ENCODE assay signal across 28 mouse cellular contexts in the genomic region with DNA sequence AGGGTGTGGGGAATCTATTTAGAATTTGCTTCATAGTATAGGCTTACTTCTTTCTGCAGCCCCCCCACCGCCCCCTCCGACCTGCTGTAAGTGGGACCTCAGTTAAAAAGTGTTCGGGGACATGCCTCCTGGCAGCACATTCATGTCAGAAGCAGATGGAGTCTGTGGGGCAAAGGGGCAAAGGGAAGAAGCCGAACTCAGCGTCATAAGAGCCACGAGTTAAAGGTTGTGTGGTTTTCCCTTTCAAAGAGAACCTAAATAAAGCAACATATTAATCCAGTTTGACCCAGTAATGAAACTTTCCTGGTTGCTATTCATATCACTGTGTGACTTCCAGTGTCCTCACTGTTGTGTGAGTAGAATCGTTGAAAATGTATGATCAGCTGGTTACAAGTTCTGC. TPM values are rescaled to one million over a fixed set of nuclear protein-coding genes. Genes with fewer than 3 reads are reported as not detected.
DNase-seq lines count a peak whose midpoint lies in the region; ATAC-seq lines count a peak whose summit lies in the region.
"Had no signal": no experiment of that assay in that cellular context is flagged by ENCODE, and none has a peak within 500 bp of the region (broad histone marks: within the 10 kb centered on the region; RNA-seq: fewer than 3 reads in every experiment).

No protein-coding gene starts in this region.

- no peak overlapping the region for H3K9ac ChIP-seq in kidney, embryonic 14.5 days (ENCODE audit: low read depth, low read length)
- H3K9ac ChIP-seq: embryonic facial prominence, embryonic 13.5 days; embryonic facial prominence, embryonic 15.5 days; forebrain, embryonic 12.5 days had no signal

- 83% methylated on average over 7 of the region's 7 CpGs for WGBS in kidney, embryonic 14.5 days

- peak; percentile 53 for DNase-seq in gastrocnemius, adult 18-20 months (ENCODE audit: low spot score)
- no peak for DNase-seq in gastrocnemius, postnatal 4 days (ENCODE audit: low spot score in 2 of 2)
- peak; percentile 26 for DNase-seq in gastrocnemius, postnatal 25 days
- no peak for DNase-seq in gastrocnemius, postnatal 10 days
- DNase-seq in kidney, postnatal 36 days: peak; percentile 22 to 23
- DNase-seq: adrenal gland, adult 8-10 months; adrenal gland, postnatal 14 days; adrenal gland, postnatal 36 days; B cell, adult 2 months; cerebellum, adult 11-12 months; cerebellum, adult 2 months; cerebellum, adult 9-10 months; cerebellum, postnatal 10 days; cerebellum, postnatal 25 days; embryo, embryonic 11 days had no signal

- no peaks in the 10 kb centered on the region for H3K4me1 ChIP-seq in kidney, embryonic 14.5 days (ENCODE audit: control insufficient read depth, insufficient read depth, low read length)
- H3K4me1 ChIP-seq: embryonic facial prominence, embryonic 13.5 days; embryonic facial prominence, embryonic 15.5 days; forebrain, embryonic 12.5 days had no signal

- no peaks in the 10 kb centered on the region for H3K27me3 ChIP-seq in kidney, embryonic 14.5 days (ENCODE audit: control insufficient read depth, insufficient read depth, low read length)
- H3K27me3 ChIP-seq: CH12.LX; embryonic facial prominence, embryonic 13.5 days; embryonic facial prominence, embryonic 15.5 days; forebrain, embryonic 12.5 days had no signal

- H3K4me3 ChIP-seq in kidney, embryonic 14.5 days (ENCODE audit: low read length): no peak overlapping the region
- H3K4me3 ChIP-seq: embryonic facial prominence, embryonic 13.5 days; embryonic facial prominence, embryonic 15.5 days; erythroblast, embryonic 14.5 days; forebrain, embryonic 10.5 days; forebrain, embryonic 12.5 days had no signal

- ATAC-seq in kidney, embryonic 14.5 days (ENCODE audit: low FRiP score, low TSS enrichment): no peak
- ATAC-seq: activated CD4-positive, CD25-positive, alpha-beta regulatory T cell, adult 4 months; CD4-positive, CD25-positive, alpha-beta regulatory T cell, adult 4 months; forebrain, embryonic 14.5 days; forebrain, embryonic 16.5 days; Patski had no signal

- H3K27ac ChIP-seq in kidney, embryonic 14.5 days (ENCODE audit: low read depth, low read length): no peak overlapping the region
- H3K27ac ChIP-seq: embryonic facial prominence, embryonic 13.5 days; embryonic facial prominence, embryonic 15.5 days; forebrain, embryonic 10.5 days; forebrain, embryonic 12.5 days had no signal

- H3K9me3 ChIP-seq in kidney, embryonic 14.5 days (ENCODE audit: control insufficient read depth, low read length): no peaks in the 10 kb centered on the region
- H3K9me3 ChIP-seq: embryonic facial prominence, embryonic 13.5 days; embryonic facial prominence, embryonic 15.5 days; forebrain, embryonic 10.5 days; forebrain, embryonic 12.5 days; G1E had no signal

- H3K36me3 ChIP-seq in kidney, embryonic 14.5 days (ENCODE audit: control insufficient read depth, insufficient read depth, low read length): no peaks in the 10 kb centered on the region
- H3K36me3 ChIP-seq: embryonic facial prominence, embryonic 13.5 days; embryonic facial prominence, embryonic 15.5 days; forebrain, embryonic 10.5 days; forebrain, embryonic 12.5 days; G1E had no signal

- no peak overlapping the region for H3K4me2 ChIP-seq in kidney, embryonic 14.5 days (replicated peaks; ENCODE audit: low read depth, low read length)
- H3K4me2 ChIP-seq: embryonic facial prominence, embryonic 13.5 days; embryonic facial prominence, embryonic 15.5 days; forebrain, embryonic 12.5 days had no signal

RNA-seq across cellular contexts. Expression of gene Slc9a2, which starts 47.0 kb away (rescaled TPM):
- 10 to 100 TPM; 17.9 to 25.5 TPM for total RNA-seq in gastrocnemius, adult 18-20 months (2021)
- total RNA-seq in gastrocnemius, postnatal 4 days (2021): 10 to 100 TPM; 18.4 to 21.5 TPM
- 10 to 100 TPM; 17.9 to 25.7 TPM for total RNA-seq in gastrocnemius, postnatal 25 days (2021)
- 10 to 100 TPM; 20.7 to 20.9 TPM for total RNA-seq in gastrocnemius, postnatal 10 days (2021)
- polyA plus RNA-seq in kidney, embryonic 14.5 days (2014; fragmentation: Nextera tagmentation; extraction: Ambion mirVana): 0.74 and 1.2 TPM in 2 replicates
- total RNA-seq: adrenal gland, postnatal 14 days; CH12.LX had no signal
- polyA plus RNA-seq: activated CD4-positive, CD25-positive, alpha-beta regulatory T cell, adult 4 months; CD4-positive, CD25-positive, alpha-beta regulatory T cell, adult 4 months; erythroblast, embryonic 14.5 days; forebrain, embryonic 10.5 days; G1E had no signal

Comparison
In these comparisons a context has a peak if more than half of its experiments do, and no peak if none do; other contexts are left out.
1. DNase-seq: peak in gastrocnemius, adult 18-20 months (single experiment), gastrocnemius, postnatal 25 days (single experiment) and kidney, postnatal 36 days (2 of 2); none in gastrocnemius, postnatal 4 days (0 of 2) and gastrocnemius, postnatal 10 days (single experiment).